Mouse (Mus musculus): ENCODE measurements around the gene Mdk.

The Mdk gene

GRCm38 (mm10) chr2:91904618-91905307, 27.3 kb downstream of the Mdk start:
- DNase-seq: peak; percentile 47

- peak; percentile 36 for DNase-seq
Observed at GRCm38 (mm10) chr2:91903171-91903925, 28.7 kb downstream of the Mdk start.

- DNase-seq: no peak
Observed at GRCm38 (mm10) chr2:91902336-91902735, 29.8 kb downstream of the Mdk start.

DNA sequence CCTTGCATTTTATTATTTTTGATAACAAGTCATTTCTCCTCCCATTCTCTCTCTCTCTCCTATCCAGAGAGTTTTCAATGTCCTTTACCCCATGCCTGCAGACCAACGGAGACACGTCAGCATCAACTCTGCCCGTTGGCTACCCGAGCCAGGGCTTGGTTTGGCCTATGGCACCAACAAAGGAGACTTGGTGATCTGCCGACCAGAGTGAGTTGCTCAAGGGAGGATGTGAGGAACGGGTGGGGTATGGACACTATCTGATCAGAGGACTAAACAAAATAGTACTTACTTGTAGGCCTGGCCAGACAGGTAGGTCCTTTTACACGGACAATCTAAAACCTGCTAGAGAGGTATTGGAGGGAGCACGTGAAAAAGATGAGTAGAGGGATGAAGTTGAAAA, 31.7 kb downstream of the Mdk start:
- DNase-seq: no peak

DNA sequence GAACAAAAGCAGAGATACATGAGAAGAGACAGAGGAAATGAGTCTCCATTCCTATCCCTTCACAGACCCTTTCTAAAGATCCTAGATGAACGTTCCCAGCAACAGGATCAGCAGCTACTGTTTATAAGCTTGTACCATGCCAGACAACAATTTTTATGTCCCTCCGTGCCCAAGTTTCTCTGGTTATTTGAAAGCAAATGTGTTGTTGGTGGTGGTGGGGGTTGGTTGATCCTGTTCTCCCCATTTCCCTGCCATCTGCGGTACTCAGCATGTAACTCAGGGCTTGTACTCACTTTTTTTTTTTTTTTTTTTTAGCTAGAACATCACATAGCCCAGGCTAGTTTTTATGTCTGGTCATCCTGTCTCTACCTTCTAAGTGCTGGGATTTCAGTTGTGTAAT, 33.0 kb downstream of the Mdk start:
- no peak for DNase-seq

DNA sequence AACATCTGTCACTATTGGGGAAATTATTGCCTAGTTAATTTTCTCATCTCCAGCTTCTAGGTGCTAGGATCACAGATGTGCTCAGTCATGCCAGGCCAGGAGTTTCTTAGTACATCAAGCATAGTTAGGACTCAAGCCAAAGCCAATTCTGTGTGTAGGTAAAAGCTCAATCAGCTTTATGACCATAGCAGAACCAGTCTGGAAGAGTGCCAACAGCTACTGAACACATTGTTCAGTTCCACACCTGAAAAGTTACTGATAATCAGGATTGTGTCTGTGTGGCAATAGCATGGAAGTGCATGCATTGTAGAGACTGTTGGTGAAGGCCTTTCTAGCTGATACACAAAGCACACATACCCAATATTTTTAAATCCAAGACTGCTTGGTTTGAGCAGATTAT, 34.1 kb downstream of the Mdk start:
- no peak for DNase-seq

GRCm38 (mm10) chr2:91895401-91895800, 36.7 kb downstream of the Mdk start:
- DNase-seq: no peak

DNA sequence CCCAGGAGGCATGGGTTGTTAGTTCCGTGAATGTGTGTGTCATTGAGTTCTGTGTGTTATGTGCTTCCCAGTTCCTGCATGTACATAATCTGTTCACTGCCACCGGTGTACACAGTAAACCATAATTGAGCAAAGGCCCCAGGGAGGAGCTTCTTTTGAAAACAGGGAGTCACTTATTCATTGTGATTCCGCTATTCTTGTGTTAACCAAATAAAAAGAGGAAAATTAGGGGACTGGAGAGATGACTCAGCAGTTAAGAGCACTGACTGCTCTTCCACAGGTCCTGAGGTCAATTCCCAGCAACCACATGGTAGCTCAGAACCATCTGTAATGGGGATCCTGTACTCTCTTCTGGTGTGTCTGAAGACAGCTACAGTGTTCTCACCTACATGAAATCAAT, 37.4 kb downstream of the Mdk start:
- no peak for DNase-seq

DNA sequence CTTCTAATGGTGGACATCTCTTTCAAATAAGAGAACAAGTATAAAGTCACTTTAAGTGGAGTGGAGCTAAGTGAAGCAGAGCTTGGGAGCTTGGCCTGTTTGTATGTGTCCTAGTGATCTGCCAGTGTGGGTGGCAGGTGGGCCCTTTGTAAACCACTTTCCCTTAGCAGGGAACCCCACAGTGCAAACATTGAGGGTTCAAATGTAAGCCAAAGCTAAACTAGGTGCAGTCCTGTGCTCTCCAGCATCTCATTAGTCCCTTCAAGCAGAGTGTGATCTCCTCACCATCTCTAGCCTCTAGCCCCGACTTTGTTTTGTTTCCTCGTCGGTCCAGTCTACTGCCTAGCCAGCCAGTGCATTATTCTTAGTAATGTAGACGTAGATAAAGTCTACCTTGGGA, 47.5 kb downstream of the Mdk start:
- DNase-seq: no peak

GRCm38 (mm10) chr2:91883961-91884360, 48.1 kb downstream of the Mdk start:
- DNase-seq: no peak
